Mouse (Mus musculus) layer of hippocampus, adult 2 months (tissue): ENCODE data around the gene Ilf3. TPM values are rescaled to one million over a fixed set of nuclear protein-coding genes. Genes with fewer than 3 reads are reported as not detected.

Source experiments
- DNase-seq, 2 experiments: peaks; one replicate each; pipeline ENCODE4 v3.0.0; 2022; ENCODE audit warnings: low spot score in 2 of 2
- H3K27ac ChIP-seq: fragments of 200-600 bp; 2 replicates; pipeline ENCODE4 v1.8.1; 2022
- H3K4me3 ChIP-seq: fragments of 200-600 bp; 2 replicates; pipeline ENCODE4 v1.8.1; 2022; ENCODE audit warnings: mild to moderate bottlenecking
- CTCF ChIP-seq: fragments of 200-600 bp; conservative IDR thresholded peaks from 2 replicates; pipeline ENCODE4 v1.8.1; 2022; ENCODE audit warnings: antibody characterized with exemption, mild to moderate bottlenecking, moderate library complexity
- total RNA-seq, 2 experiments: library from RNA; stranded (reverse); gene quantifications; 2 replicates each; pipeline ENCODE4 v1.2.3; 2021

Gene Ilf3
- total RNA-seq, 2 experiments from 2014 or later: 106 to 108 TPM

- H3K4me3 ChIP-seq: no peak overlapping the region
- no peak for DNase-seq
- H3K27ac ChIP-seq: no peak overlapping the region
- TF ChIP-seq CTCF: no peak
Measured at GRCm38 (mm10) chr9:21383966-21384365, 16.3 kb downstream of the Ilf3 start.

GRCm38 (mm10) chr9:21392646-21393175 is 25.0 kb downstream of the Ilf3 start:
- Histone ChIP-seq H3K4me3 (no peak overlapping the region), H3K27ac (no peak overlapping the region)
- TF ChIP-seq CTCF: no peak
- no peak for DNase-seq

- no peak overlapping the region for H3K4me3 ChIP-seq
- DNase-seq: no peak
- no peak overlapping the region for H3K27ac ChIP-seq
- no peak for TF ChIP-seq CTCF
Measured at GRCm38 (mm10) chr9:21395692-21396091, 28.0 kb downstream of the Ilf3 start.

GRCm38 (mm10) chr9:21397170-21397569 is 29.5 kb downstream of the Ilf3 start:
- Histone ChIP-seq H3K27ac (no peak overlapping the region; the same call in 1 of the 2 replicates), H3K4me3 (no peak overlapping the region)
- no peak for DNase-seq
- TF ChIP-seq CTCF: no peak

GRCm38 (mm10) chr9:21401042-21401441 is 33.4 kb downstream of the Ilf3 start:
- no peak for DNase-seq
- no peak for TF ChIP-seq CTCF
- Histone ChIP-seq H3K27ac (no peak overlapping the region), H3K4me3 (no peak overlapping the region)

GRCm38 (mm10) chr9:21402764-21403253 is 35.1 kb downstream of the Ilf3 start:
- Histone ChIP-seq H3K27ac (peak overlapping the region; percentile 36; the same call in 1 of the 2 replicates), H3K4me3 (no peak overlapping the region)
- no peak for TF ChIP-seq CTCF
- DNase-seq: no peak

- Histone ChIP-seq H3K4me3 (no peak overlapping the region), H3K27ac (peak overlapping the region; percentile 79; the same call in 1 of the 2 replicates)
- no peak for DNase-seq
- no peak for TF ChIP-seq CTCF
Measured at GRCm38 (mm10) chr9:21403745-21404144, 36.1 kb downstream of the Ilf3 start.

GRCm38 (mm10) chr9:21405525-21405924 is 37.9 kb downstream of the Ilf3 start:
- no peak overlapping the region for H3K4me3 ChIP-seq
- no peak for TF ChIP-seq CTCF
- no peak for DNase-seq
- peak overlapping the region; percentile 79; the same call in 1 of the 2 replicates for H3K27ac ChIP-seq

- Histone ChIP-seq H3K4me3 (no peak overlapping the region), H3K27ac (peak overlapping the region; percentile 33; the same call in 1 of the 2 replicates)
- no peak for DNase-seq
- TF ChIP-seq CTCF: no peak
Measured at GRCm38 (mm10) chr9:21407951-21408350, 40.3 kb downstream of the Ilf3 start.

GRCm38 (mm10) chr9:21408624-21409023 is 41.0 kb downstream of the Ilf3 start:
- DNase-seq: no peak
- no peak overlapping the region for H3K4me3 ChIP-seq
- H3K27ac ChIP-seq: no peak overlapping the region
- no peak for TF ChIP-seq CTCF

- Histone ChIP-seq H3K27ac (peak overlapping the region; percentile 52; the same call in 1 of the 2 replicates), H3K4me3 (no peak overlapping the region)
- DNase-seq: peak; percentile 83 to 93
- peak; percentile 91 for TF ChIP-seq CTCF
Measured at GRCm38 (mm10) chr9:21409592-21410317, 42.1 kb downstream of the Ilf3 start.

- Histone ChIP-seq H3K27ac (peak within 1 kb of the TSS; percentile 88), H3K4me3 (peak within 1 kb of the TSS; percentile 58)
- peak; percentile 81 to 89 for DNase-seq
- no peak for TF ChIP-seq CTCF
Measured at GRCm38 (mm10) chr9:21411669-21412550, 44.2 kb downstream of the Ilf3 start, which contains the start of gene Qtrt1. Gene Qtrt1, plus strand, starts transcription at chr9:21411837.

- no peak for DNase-seq
- no peak for TF ChIP-seq CTCF
- H3K27ac ChIP-seq: no peak overlapping the region
- no peak overlapping the region for H3K4me3 ChIP-seq
Measured at GRCm38 (mm10) chr9:21417866-21418265, 50.2 kb downstream of the Ilf3 start.
